Mouse (Mus musculus) urinary bladder, postnatal 10 days (tissue): ENCODE measurements around the gene Bok.
"Not testable (repeated sequence)": the region's sequence is repeated elsewhere in the genome, so short reads cannot be mapped to it uniquely, and the experiment has no call there.

ENCODE experiments used
- DNase-seq: peaks from one replicate; pipeline ENCODE4 v3.0.0; 2022; ENCODE audit warnings: low spot score

Bok gene

GRCm38 (mm10) chr1:93685401-93686244 lies at the start of gene Bok:
TSS of gene Bok (plus strand) at chr1:93685660.
- DNase-seq: peak; percentile 52

- no peak for DNase-seq
Measured at GRCm38 (mm10) chr1:93636211-93636897, 49.1 kb upstream of the Bok start.

GRCm38 (mm10) chr1:93641978-93642377 lies 43.5 kb upstream of the Bok start:
- no peak for DNase-seq

GRCm38 (mm10) chr1:93642692-93643091 lies 42.8 kb upstream of the Bok start:
- DNase-seq: no peak

GRCm38 (mm10) chr1:93649604-93650172 lies 35.8 kb upstream of the Bok start:
- DNase-seq: no peak

GRCm38 (mm10) chr1:93654275-93654674 lies 31.2 kb upstream of the Bok start:
- no peak for DNase-seq

- DNase-seq: no peak
Measured at GRCm38 (mm10) chr1:93654798-93655197, 30.7 kb upstream of the Bok start.

- DNase-seq: no peak
Measured at GRCm38 (mm10) chr1:93656325-93657024, 29.0 kb upstream of the Bok start.

GRCm38 (mm10) chr1:93657025-93657360 lies 28.5 kb upstream of the Bok start:
- no peak for DNase-seq

- not testable (repeated sequence) for DNase-seq
Measured at GRCm38 (mm10) chr1:93658559-93658958, 26.9 kb upstream of the Bok start, which contains the start of gene Stk25. TSS of gene Stk25 (minus strand) at chr1:93658659.

GRCm38 (mm10) chr1:93667760-93668400 lies 17.6 kb upstream of the Bok start:
- DNase-seq: no peak

GRCm38 (mm10) chr1:93668791-93669548 lies 16.5 kb upstream of the Bok start:
- DNase-seq: peak; percentile 43

- DNase-seq: no peak
Measured at GRCm38 (mm10) chr1:93669941-93670340, 15.5 kb upstream of the Bok start.

- no peak for DNase-seq
Measured at GRCm38 (mm10) chr1:93672682-93673081, 12.8 kb upstream of the Bok start.

GRCm38 (mm10) chr1:93678386-93678785 lies 7.1 kb upstream of the Bok start:
- no peak for DNase-seq

- DNase-seq: no peak
Measured at GRCm38 (mm10) chr1:93679889-93680568, 5.4 kb upstream of the Bok start.

- no peak for DNase-seq
Measured at GRCm38 (mm10) chr1:93686245-93686960, 943 bp downstream of the Bok start.

- DNase-seq: no peak
Measured at GRCm38 (mm10) chr1:93686961-93687320, 1.5 kb downstream of the Bok start.

- DNase-seq: no peak
Measured at GRCm38 (mm10) chr1:93688154-93688553, 2.7 kb downstream of the Bok start.

GRCm38 (mm10) chr1:93689901-93690496 lies 4.5 kb downstream of the Bok start:
- no peak for DNase-seq
